Mouse (Mus musculus): ENCODE data around the gene Plpp3.

GRCm38 (mm10) chr4:105223925-105224300 lies 66.8 kb downstream of the Plpp3 start:
- TF ChIP-seq CTCF (IDR thresholded peaks at IDR 0.05; ENCODE audit: borderline replicate concordance, control insufficient read depth, extremely low read depth, insufficient read depth, low read length, poor library complexity) (no peak), POLR2A (IDR thresholded peaks at IDR 0.05; ENCODE audit: control insufficient read depth, extremely low read depth, insufficient read depth, low read length, poor library complexity) (no peak)

Measured in thymus, adult 2 months (tissue).